Mouse (Mus musculus): ENCODE measurements around the gene Far2.

The Far2 gene

GRCm38 (mm10) chr6:148046881-148047649, at the start of gene Far2:
Gene Far2, plus strand, starts transcription at chr6:148047259.
- DNase-seq, result no peak

DNA sequence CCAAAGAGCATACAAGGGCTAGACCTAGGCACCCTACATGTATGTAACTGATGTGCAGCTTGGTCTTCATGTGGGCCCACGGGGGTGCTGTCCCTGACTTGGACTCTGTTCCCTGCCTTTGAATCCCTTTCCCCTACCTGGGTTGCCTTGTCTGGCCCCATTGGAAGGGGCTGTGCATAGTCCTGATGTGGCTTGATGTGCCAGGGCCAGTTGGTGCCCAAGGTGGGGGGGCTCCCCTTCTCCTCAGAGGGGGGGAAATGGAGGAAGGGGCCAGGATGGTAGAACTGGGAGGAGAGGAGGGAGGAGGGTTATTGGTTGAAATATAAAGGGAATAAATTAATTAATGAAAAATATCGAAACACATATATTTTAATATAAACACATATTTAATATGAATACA, 46.6 kb upstream of the Far2 start:
- DNase-seq, result no peak

DNA sequence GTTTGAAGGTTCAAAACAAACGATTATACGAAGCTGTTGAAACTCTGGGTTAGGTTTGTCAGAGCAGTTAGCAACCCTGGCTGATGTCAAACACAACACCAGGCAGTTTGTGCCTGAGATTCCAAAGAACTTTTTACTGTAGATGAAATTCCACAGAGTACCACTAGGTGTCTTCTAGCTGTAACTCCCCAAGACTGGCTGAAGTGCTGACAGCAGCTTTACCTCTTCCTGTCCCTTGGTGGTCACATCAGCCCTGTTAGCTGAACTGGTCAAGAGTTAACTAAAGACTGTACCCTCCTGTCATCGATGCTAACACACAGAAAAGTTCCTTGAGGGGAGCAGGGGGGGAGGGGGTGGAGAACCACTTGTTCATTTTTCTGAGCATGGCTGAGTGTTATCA, 46.0 kb upstream of the Far2 start:
- no peak for DNase-seq

GRCm38 (mm10) chr6:148006118-148006837, 40.8 kb upstream of the Far2 start:
- no peak for DNase-seq

GRCm38 (mm10) chr6:148040759-148041158, 6.3 kb upstream of the Far2 start:
- no peak for DNase-seq

DNA sequence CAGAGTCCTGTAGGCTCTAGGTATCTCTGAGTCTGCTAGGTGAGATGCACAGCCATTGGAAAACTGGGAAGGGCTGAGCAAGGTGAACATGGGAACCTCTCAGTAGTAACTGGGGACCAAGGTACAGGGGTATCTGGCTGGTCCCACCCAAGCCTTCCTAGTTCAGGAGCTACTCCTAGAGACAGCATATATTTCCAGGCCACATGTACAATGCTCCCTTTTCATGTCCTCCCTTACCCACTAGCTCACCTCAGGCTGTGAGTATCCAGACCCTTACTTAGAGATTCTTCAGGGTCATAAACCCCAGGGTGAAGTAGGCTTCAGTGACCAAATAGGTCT, 560 bp downstream of the Far2 start:
- DNase-seq, result no peak

- no peak for DNase-seq
These were observed 16.1 kb downstream of the Far2 start for GRCm38 (mm10) chr6:148063131-148063530.

GRCm38 (mm10) chr6:148066267-148066666, 19.2 kb downstream of the Far2 start:
- DNase-seq, result no peak

GRCm38 (mm10) chr6:148068786-148069185, 21.7 kb downstream of the Far2 start:
- DNase-seq, result no peak

DNA sequence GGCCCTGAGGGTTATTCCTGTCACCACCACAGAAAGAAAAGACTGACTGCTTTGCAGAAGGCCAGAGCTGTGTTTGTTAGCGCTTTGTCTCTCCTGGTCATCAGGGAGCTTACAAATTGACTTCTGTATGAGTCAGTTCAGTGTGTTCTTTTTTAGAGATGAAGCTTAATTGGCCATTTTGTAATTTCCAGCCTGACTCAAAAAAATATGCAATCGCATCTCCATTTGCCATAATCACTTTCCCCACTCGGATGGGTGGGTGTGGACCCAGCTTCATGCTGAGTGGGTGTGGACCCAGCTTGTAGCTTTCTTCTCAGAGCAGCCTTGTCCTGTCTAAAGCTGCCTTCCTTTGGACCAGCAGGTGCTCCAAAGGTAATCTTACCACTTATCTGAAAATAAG, 26.5 kb downstream of the Far2 start:
- no peak for DNase-seq

- DNase-seq, result no peak
These were observed 27.3 kb downstream of the Far2 start for GRCm38 (mm10) chr6:148074211-148074864.

- no peak for DNase-seq
These were observed 36.8 kb downstream of the Far2 start for GRCm38 (mm10) chr6:148083864-148084263.

- DNase-seq, result no peak
These were observed 37.3 kb downstream of the Far2 start for GRCm38 (mm10) chr6:148084403-148084802.

- DNase-seq, result no peak
These were observed 50.0 kb downstream of the Far2 start for GRCm38 (mm10) chr6:148097039-148097438.

- DNase-seq, result no peak
These were observed 54.9 kb downstream of the Far2 start for GRCm38 (mm10) chr6:148101977-148102376.

DNA sequence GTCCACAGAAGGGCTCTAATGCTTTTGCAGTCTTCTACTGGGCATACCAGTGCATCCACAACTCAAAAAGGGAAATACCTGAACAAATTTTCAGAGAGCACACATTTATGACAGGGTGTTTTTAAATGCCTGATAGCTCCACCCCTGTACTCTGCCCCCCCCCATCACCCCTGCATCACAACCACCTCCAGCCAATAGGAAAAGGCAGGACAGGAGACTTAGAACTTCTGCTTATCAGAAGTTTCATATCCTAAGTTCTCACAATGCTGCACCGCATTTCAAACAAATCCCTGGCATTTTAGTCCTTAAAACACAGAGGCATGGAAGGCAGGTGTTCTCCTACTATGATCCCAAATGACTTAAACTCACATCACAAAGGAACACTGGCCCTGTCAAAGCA, 55.4 kb downstream of the Far2 start:
- no peak for DNase-seq

GRCm38 (mm10) chr6:148104212-148104611, 57.2 kb downstream of the Far2 start:
- DNase-seq, result peak; percentile 5

DNA sequence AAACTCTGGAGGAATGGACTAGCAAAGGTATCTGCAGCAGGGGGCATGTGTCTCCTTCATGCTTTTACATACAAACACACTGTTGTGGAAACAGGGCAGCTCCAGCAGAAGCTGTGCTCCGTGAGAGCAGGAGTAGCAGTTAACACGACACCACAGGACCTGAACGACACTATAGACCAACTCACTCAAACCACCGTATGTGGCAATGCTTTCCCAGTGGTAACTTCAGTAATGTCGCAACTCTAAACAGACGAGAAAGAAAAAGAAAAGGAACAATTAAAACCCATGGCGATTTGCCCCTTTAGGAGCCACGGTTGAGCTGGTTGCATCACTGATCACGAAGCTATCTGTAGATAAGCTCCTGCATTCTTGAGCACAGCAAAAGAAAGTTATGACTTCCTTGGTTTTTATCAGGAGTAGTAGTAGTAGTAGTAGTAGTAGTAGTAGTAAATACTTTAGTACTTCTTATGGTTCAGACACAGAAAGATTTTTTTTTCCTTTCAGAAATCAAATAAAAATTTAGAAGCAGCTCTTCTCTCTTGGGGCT, 58.7 kb downstream of the Far2 start:
- DNase-seq, result no peak

DNA sequence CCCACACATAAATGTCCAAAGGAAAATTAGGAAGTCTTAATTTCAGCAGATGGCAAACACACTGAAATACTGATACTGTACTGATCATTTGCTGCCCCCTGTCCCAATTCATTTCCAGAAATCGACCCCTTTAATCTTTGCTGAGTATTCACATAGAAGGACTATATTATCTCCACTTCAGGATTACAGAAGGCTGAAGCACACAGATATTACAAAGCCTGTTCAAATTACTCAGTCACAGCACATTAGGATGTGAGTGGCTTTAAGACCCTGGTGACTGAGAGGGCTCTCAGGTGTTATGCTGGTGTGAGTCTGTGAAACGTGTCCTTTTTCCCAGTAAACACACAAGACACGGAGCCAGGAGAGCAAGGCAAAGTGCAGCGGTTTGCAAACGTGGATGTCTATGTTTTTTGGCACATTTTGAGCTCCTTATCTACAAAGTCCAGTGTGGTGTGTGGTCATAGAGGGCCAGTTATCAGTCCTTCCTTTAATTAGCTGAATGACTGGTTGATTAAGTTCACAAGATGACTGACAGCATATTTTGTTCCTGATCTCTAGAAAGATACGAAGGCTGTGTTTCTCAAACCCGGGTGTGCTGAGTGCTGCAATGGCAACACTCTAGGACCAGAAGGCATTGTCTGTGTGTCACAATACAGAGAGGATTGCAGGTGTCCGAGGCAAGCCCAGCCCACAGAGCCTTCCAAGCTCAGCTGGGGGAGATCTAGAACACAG, 61.8 kb downstream of the Far2 start:
- DNase-seq, result no peak

DNA sequence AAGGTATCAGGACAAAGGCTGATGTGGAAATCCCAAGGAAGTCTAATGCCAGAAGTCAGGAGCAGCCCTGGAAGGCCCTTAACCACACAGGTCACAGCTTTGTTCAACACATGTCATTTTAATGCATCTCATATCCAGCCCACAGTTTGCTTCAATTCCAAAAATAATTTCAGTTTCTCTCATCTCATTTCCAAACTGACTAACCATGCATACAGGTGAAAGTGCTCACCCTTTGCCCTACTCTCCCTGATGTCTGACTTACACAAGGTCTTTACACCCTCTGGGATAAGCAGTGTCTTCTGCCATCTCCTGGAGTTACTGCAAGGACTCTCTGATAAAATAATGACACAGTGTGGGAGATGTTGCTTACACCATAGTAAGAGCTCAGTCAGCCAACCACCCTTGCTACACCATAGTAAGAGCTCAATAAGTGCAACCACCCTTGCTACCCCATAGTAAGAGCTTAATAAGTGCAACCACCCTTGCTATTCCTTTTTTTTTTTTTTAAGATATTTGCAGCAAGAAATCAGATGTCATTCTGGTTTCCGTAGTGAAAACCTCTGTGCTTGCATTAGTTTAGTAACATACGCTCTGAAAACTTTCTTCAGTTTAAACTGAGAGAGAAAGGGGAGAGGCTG, 64.1 kb downstream of the Far2 start:
- no peak for DNase-seq

DNA sequence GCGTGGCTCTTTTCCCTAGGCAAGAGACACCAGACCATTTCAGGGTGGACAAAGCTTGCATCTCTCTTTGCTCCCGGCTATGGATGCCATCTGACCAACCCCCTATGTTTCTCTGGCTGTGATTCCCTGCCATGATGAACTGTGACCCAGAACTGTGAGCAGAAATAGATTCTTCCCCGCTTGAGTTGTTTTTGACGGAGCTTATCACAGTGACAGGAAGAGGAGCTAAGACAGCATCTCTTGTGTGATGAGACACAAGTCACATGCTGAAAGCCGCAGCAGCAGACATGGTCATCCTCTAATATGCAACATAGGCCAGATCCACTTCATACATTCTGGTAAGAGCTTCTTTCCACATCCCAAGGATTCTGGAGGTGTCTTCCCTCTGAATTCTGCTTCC, 69.3 kb downstream of the Far2 start:
- no peak for DNase-seq

DNA sequence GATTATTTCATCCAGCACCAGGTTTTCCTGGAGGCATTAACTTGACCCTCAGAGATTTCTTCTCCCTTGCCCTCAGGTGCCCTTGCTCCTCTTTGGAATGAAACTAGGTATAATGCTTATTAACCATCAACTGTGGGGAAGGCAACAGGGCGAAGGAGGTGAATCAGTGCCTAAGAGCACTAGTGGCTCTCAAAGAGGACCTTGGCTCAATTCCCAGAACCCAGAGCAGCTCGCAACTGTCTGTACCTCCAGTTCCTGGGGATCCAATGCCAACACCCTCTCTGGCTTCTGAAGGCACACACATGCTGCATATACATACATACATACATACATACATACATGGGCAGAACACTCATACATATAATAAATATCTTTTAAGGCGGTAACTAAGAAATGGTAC, 69.8 kb downstream of the Far2 start:
- no peak for DNase-seq

- DNase-seq, result no peak
These were observed 70.6 kb downstream of the Far2 start for GRCm38 (mm10) chr6:148117696-148118095.
